Mouse (Mus musculus) retina, postnatal 1 day (tissue): ENCODE data around the gene Edaradd.

Source experiments
- DNase-seq: peaks from one replicate; pipeline ENCODE4 v3.0.0-alpha.2; 2012

Gene Edaradd

GRCm38 (mm10) chr13:12519955-12520584, at the start of gene Edaradd:
Edaradd (minus strand) TSS chr13:12520438.
- DNase-seq, result peak; percentile 75

GRCm38 (mm10) chr13:12569741-12570140, 49.5 kb upstream of the Edaradd start:
- no peak for DNase-seq

GRCm38 (mm10) chr13:12568597-12569469, 48.6 kb upstream of the Edaradd start:
- DNase-seq, result no peak

GRCm38 (mm10) chr13:12567936-12568335, 47.7 kb upstream of the Edaradd start:
- DNase-seq, result no peak

GRCm38 (mm10) chr13:12565621-12566390, 45.6 kb upstream of the Edaradd start, which contains the start of gene Ero1lb:
Ero1lb (plus strand) TSS chr13:12565874.
- peak; percentile 99 for DNase-seq

GRCm38 (mm10) chr13:12562256-12562655, 42.0 kb upstream of the Edaradd start:
- no peak for DNase-seq

- DNase-seq, result no peak
Measured at GRCm38 (mm10) chr13:12561729-12562128, 41.5 kb upstream of the Edaradd start.

GRCm38 (mm10) chr13:12559462-12560120, 39.4 kb upstream of the Edaradd start:
- no peak for DNase-seq

- DNase-seq, result no peak
Measured at GRCm38 (mm10) chr13:12559044-12559443, 38.8 kb upstream of the Edaradd start.

- DNase-seq, result no peak
Measured at GRCm38 (mm10) chr13:12554211-12554610, 34.0 kb upstream of the Edaradd start.

- DNase-seq, result no peak
Measured at GRCm38 (mm10) chr13:12543880-12544568, 23.8 kb upstream of the Edaradd start.

GRCm38 (mm10) chr13:12543246-12543645, 23.0 kb upstream of the Edaradd start:
- DNase-seq, result no peak

GRCm38 (mm10) chr13:12542006-12542981, 22.1 kb upstream of the Edaradd start:
- peak; percentile 76 for DNase-seq

GRCm38 (mm10) chr13:12540119-12540518, 19.9 kb upstream of the Edaradd start:
- no peak for DNase-seq

- DNase-seq, result peak; percentile 40
Measured at GRCm38 (mm10) chr13:12539716-12540115, 19.5 kb upstream of the Edaradd start.

GRCm38 (mm10) chr13:12537971-12538370, 17.7 kb upstream of the Edaradd start:
- DNase-seq, result peak; percentile 49

- DNase-seq, result no peak
Measured at GRCm38 (mm10) chr13:12534628-12535027, 14.4 kb upstream of the Edaradd start.

- no peak for DNase-seq
Measured at GRCm38 (mm10) chr13:12525678-12526077, 5.4 kb upstream of the Edaradd start.

GRCm38 (mm10) chr13:12522346-12522745, 2.1 kb upstream of the Edaradd start:
- no peak for DNase-seq

- DNase-seq, result peak; percentile 43
Measured at GRCm38 (mm10) chr13:12519371-12519770, 867 bp downstream of the Edaradd start.
